Mouse (Mus musculus) heart, adult 2 months (tissue): ENCODE measurements around the gene Fgfr2. TPM values are rescaled to one million over a fixed set of nuclear protein-coding genes. Genes with fewer than 3 reads are reported as not detected.

Source experiments
- DNase-seq, 2 experiments: peaks; one replicate each; pipeline ENCODE4 v3.0.0; 2021
- H3K27ac ChIP-seq: fragments of 200-600 bp; 2 replicates; pipeline ENCODE4 v1.8.1; 2022
- H3K27me3 ChIP-seq: fragments of 200-500 bp; 2 replicates; pipeline ENCODE4 v1.6.1; 2012; ENCODE audit warnings: mild to moderate bottlenecking, low read length, inconsistent platforms, mixed read lengths; ENCODE audit not compliant: control insufficient read depth, insufficient read depth
- H3K36me3 ChIP-seq: fragments of 200-500 bp; 2 replicates; pipeline ENCODE4 v1.6.1; 2012; ENCODE audit warnings: low read length, inconsistent platforms; ENCODE audit not compliant: control insufficient read depth, insufficient read depth
- H3K4me1 ChIP-seq: fragments of 200-500 bp; 2 replicates; pipeline ENCODE4 v1.6.1; 2011; ENCODE audit warnings: low read length; ENCODE audit not compliant: control insufficient read depth, insufficient read depth
- H3K4me3 ChIP-seq: fragments of 200-600 bp; 2 replicates; pipeline ENCODE4 v1.8.1; 2022
- H3K79me2 ChIP-seq: fragments of 200-500 bp; replicated peaks from 2 replicates; pipeline ENCODE4 v1.6.1; 2012; ENCODE audit warnings: mild to moderate bottlenecking, inconsistent platforms, low read length, moderate library complexity, mixed read lengths; ENCODE audit not compliant: control insufficient read depth, insufficient read depth
- H3K9ac ChIP-seq: fragments of 200-500 bp; 2 replicates; pipeline ENCODE4 v1.6.1; 2012; ENCODE audit warnings: low read depth, mild to moderate bottlenecking, control low read depth, inconsistent platforms, low read length, mixed read lengths
- CTCF ChIP-seq: fragments of 200-600 bp; IDR thresholded peaks from 2 replicates; pipeline ENCODE4 v1.8.1; 2022; ENCODE audit warnings: antibody characterized with exemption, mild to moderate bottlenecking, moderate library complexity
- EP300 ChIP-seq: fragments of 200-500 bp; IDR thresholded peaks from 2 replicates; pipeline ENCODE4 v1.6.1; 2011; ENCODE audit warnings: low read depth, low read length, control low read depth; ENCODE audit not compliant: insufficient read depth
- POLR2A ChIP-seq: fragments of 200-500 bp; IDR thresholded peaks from 2 replicates; pipeline ENCODE4 v1.6.1; 2011; ENCODE audit warnings: mild to moderate bottlenecking, low read depth, low read length, control low read depth; ENCODE audit not compliant: insufficient read depth
- WGBS: fragments of 180-500 bp; shearing (Covaris S2); methylation state at CpG from one replicate; pipeline ENCODE4 v1.1.7; 2018; 5-methylcytosine and 5-hydroxymethylcytosine counted together
- intact Hi-C: fragments of 180-260 bp; cut with DNase I; formaldehyde crosslinking; loops from one replicate; pipeline ENCODE4 v1.15.1; 2025
- polyA plus RNA-seq: library from polyadenylated mRNA; depleted of rRNA; stranded (reverse); fragments of >200 nt; gene quantifications from 2 replicates; pipeline ENCODE4 v1.2.3, GENCODE M21; 2012
- total RNA-seq, 2 experiments: library from RNA; stranded (reverse); gene quantifications; 2 replicates each; pipeline ENCODE4 v1.2.3; 2021

The Fgfr2 gene
- total and polyA plus RNA-seq, 3 experiments: 1.1 to 2.0 (median 1.3) TPM

DNA sequence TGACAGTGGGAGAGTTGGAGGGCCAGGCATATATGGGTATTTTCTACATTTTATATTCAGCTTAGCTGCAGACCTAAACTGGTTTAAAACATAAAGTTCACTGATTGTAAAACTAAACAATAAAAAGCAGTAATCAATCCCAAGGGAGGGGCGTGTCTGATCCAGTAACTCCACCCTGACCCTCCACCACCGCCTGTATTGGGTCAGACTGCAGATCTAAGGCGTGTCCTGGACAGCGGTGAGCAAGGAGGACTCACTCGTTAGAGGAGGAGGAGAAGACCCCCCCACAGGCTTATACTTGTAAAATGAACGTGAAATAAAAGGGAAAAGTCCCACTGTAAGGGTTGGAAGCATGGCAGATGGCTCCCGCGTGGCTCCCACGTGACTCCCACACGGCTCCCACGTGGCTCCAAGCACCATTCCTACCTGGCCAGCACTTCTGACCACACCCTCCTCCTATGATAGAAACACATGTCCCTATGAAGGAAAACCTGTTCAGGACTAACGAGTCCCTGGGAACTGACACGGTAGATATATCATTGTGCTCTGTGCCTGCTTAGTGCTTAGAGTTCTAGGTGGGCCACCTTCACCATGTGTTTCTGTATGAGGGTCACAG lies 2131.9 kb downstream of the Fgfr2 start:
- H3K4me3 ChIP-seq: no peak overlapping the region
- TF ChIP-seq EP300 (no peak), POLR2A (no peak), CTCF (no peak)
- peaks cover 4% of the 10 kb centered on the region for H3K4me1 ChIP-seq
- intact Hi-C loops: no loop called here
- no peaks in the 10 kb centered on the region for H3K27me3 ChIP-seq
- no peaks in the 10 kb centered on the region for H3K79me2 ChIP-seq
- WGBS: 70% methylated on average over 13 of the region's 13 CpGs
- no peaks in the 10 kb centered on the region for H3K36me3 ChIP-seq
- no peak overlapping the region for H3K9ac ChIP-seq
- no peak for DNase-seq
- H3K27ac ChIP-seq: no peak overlapping the region

DNA sequence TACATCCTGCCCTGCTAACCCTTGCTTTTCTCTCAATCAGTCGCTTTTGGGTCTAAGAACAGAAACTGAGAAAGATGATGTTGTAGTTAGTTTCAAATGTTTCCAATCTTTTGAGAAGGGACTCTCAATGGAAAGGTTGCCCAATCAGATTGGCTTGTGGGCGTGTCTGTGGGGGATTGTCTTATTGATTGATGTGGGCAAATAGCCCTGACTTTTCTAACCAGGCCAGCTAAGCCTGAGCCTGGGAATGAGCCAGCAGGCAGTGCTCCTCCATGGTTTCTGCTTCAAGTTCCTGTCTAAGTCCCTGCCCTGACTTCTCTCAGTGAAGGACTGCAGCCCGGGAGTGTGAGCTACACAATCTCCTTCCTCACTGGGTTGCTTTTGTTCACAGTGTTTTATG lies 2133.8 kb downstream of the Fgfr2 start:
- no peak overlapping the region for H3K4me3 ChIP-seq
- intact Hi-C loops: no loop called here
- DNase-seq: no peak
- WGBS: 68% methylated on average over 3 of the region's 3 CpGs
- no peak for TF ChIP-seq CTCF
- TF ChIP-seq POLR2A: no peak
- TF ChIP-seq EP300: no peak
- H3K9ac ChIP-seq: no peak overlapping the region
- H3K27ac ChIP-seq: no peak overlapping the region
- H3K79me2 ChIP-seq: no peaks in the 10 kb centered on the region
- peaks cover 4% of the 10 kb centered on the region for H3K4me1 ChIP-seq
- no peaks in the 10 kb centered on the region for H3K36me3 ChIP-seq
- H3K27me3 ChIP-seq: no peaks in the 10 kb centered on the region

- H3K4me3 ChIP-seq: no peak overlapping the region
- H3K27me3 ChIP-seq: no peaks in the 10 kb centered on the region
- intact Hi-C loops: no loop called here
- no peaks in the 10 kb centered on the region for H3K36me3 ChIP-seq
- DNase-seq: peak in 1 of 2 experiments; percentile 30
- H3K4me1 ChIP-seq: peaks cover 4% of the 10 kb centered on the region
- no peaks in the 10 kb centered on the region for H3K79me2 ChIP-seq
- TF ChIP-seq CTCF (no peak), POLR2A (no peak)
- no peak overlapping the region for H3K9ac ChIP-seq
- no peak overlapping the region for H3K27ac ChIP-seq
- WGBS: 27% methylated on average over 5 of the region's 5 CpGs
Observed at GRCm38 (mm10) chr7:130988146-130988545, 2135.0 kb downstream of the Fgfr2 start.

DNA sequence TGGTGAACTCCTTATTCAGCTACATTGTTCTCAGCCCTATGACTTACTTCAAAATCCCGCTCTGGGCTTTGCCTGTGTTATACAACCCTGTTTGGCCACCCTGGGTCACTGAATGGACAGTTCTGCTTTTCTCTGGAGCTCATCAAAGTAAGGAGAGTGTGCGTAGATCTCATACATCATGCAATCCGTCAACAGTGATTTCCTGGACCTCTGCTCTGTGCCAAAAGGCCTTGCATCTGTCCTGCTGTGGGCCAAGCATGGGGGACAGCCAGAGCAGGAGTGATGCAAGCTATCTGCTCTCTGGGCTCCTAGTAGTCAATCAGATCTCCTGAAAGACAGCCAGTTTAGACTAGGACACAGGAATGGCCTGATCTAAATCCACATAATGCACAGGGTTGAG lies 2137.4 kb downstream of the Fgfr2 start:
- no peak for TF ChIP-seq CTCF
- TF ChIP-seq EP300: no peak
- no peak for TF ChIP-seq POLR2A
- Histone ChIP-seq H3K4me3 (no peak overlapping the region), H3K27me3 (no peaks in the 10 kb centered on the region), H3K4me1 (peaks cover 4% of the 10 kb centered on the region), H3K27ac (no peak overlapping the region), H3K36me3 (no peaks in the 10 kb centered on the region), H3K79me2 (no peaks in the 10 kb centered on the region), H3K9ac (no peak overlapping the region)
- WGBS: 88% methylated on average over 3 of the region's 3 CpGs
- intact Hi-C loops: no loop called here
- DNase-seq: no peak

DNA sequence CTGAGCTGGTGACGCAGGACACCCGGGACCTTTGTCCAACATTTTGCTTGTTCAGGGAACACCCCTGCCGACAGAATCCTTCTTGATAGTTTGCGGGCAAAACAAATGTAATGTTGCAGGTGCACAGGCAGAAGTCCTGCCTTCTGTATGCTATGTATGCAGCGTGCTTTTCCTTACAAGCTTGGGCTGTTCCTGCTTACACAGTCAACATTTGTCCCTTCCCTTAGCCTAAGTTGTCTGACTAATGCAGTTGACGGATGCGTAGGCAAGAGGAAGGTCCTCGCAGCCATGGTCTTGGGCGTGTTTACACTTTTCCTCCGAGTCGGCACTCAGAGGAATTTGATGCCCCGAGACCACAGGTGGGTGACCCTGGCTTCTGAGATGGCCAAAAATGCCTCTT lies 2138.0 kb downstream of the Fgfr2 start:
- Histone ChIP-seq H3K4me1 (peaks cover 4% of the 10 kb centered on the region), H3K4me3 (no peak overlapping the region), H3K79me2 (no peaks in the 10 kb centered on the region), H3K27me3 (no peaks in the 10 kb centered on the region), H3K9ac (no peak overlapping the region), H3K27ac (no peak overlapping the region), H3K36me3 (no peaks in the 10 kb centered on the region)
- no peak for DNase-seq
- intact Hi-C loops: no loop called here
- WGBS: 91% methylated on average over 12 of the region's 12 CpGs
- TF ChIP-seq POLR2A: no peak
- TF ChIP-seq CTCF: no peak
- TF ChIP-seq EP300: no peak

DNA sequence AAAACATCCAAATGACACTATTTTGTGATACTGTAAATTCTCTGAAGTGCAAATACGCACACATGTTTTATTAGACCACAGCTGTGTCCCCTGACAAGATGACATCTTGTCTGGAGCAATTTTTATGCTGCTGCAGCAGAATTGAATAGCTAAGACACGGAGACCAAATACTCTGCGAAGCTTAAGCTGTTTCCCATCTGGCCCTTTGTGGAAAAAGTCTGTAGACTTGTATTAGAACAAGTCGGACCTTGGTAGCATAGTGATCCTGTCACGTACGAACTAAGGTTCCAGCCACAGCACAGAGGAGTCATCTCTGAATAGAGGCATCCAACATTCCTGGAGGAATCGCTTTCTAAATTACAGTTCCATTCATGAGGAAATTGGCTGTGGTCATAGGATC lies 2138.9 kb downstream of the Fgfr2 start:
- intact Hi-C loops: no loop called here
- H3K4me1 ChIP-seq: peaks cover 4% of the 10 kb centered on the region
- WGBS: 70% methylated on average over 7 of the region's 7 CpGs
- DNase-seq: no peak
- no peak overlapping the region for H3K27ac ChIP-seq
- H3K4me3 ChIP-seq: no peak overlapping the region
- TF ChIP-seq POLR2A (no peak), CTCF (no peak), EP300 (no peak)
- H3K27me3 ChIP-seq: no peaks in the 10 kb centered on the region
- no peak overlapping the region for H3K9ac ChIP-seq
- H3K36me3 ChIP-seq: no peaks in the 10 kb centered on the region
- no peaks in the 10 kb centered on the region for H3K79me2 ChIP-seq
